Mouse (Mus musculus) bone marrow, adult 2 months (tissue): ENCODE measurements at regions not wholly inside any gene's neighbourhood (a gene's known extent, or its start where the extent isn't known, plus 50 kb on each side); places are given as distances from the start of the nearest gene placed in this dataset.

ENCODE experiments used
- H3K27ac ChIP-seq: fragments of 200-500 bp; 2 replicates; pipeline ENCODE4 v1.5.1; 2012; ENCODE audit warnings: low read depth, mild to moderate bottlenecking, control low read depth, inconsistent platforms, low read length; ENCODE audit not compliant: control insufficient read depth, poor library complexity, insufficient read depth
- H3K4me1 ChIP-seq: fragments of 200-500 bp; 2 replicates; pipeline ENCODE4 v1.6.1; 2011; ENCODE audit warnings: low read length; ENCODE audit not compliant: control insufficient read depth, insufficient read depth
- H3K4me3 ChIP-seq: fragments of 200-500 bp; replicated peaks from 2 replicates; pipeline ENCODE3; 2011; ENCODE audit warnings: mild to moderate bottlenecking, low read depth, low read length, control low read depth; ENCODE audit not compliant: control insufficient read depth
- CTCF ChIP-seq: fragments of 200-500 bp; IDR thresholded peaks from 2 replicates; pipeline ENCODE4 v1.5.1; 2011; ENCODE audit warnings: low read length, control low read depth; ENCODE audit not compliant: control insufficient read depth, insufficient read depth
- POLR2A ChIP-seq: fragments of 200-500 bp; IDR thresholded peaks from 2 replicates; pipeline ENCODE4 v1.6.1; 2011; ENCODE audit warnings: low read depth, mild to moderate bottlenecking, control low read depth, low read length, borderline replicate concordance; ENCODE audit not compliant: control insufficient read depth
- WGBS: fragments of 180-500 bp; shearing (Covaris S2); methylation state at CpG from one replicate; pipeline ENCODE4 v1.1.7; 2018; 5-methylcytosine and 5-hydroxymethylcytosine counted together

GRCm38 (mm10) chr13:57307971-57308903 is 412.4 kb upstream of the Trpc7 start:
- Histone ChIP-seq H3K4me1 (no peaks in the 10 kb centered on the region), H3K27ac (no peak overlapping the region), H3K4me3 (no peak overlapping the region)
- TF ChIP-seq POLR2A: no peak
- TF ChIP-seq CTCF: no peak
- WGBS: 55% methylated on average over 20 of the region's 20 CpGs

- TF ChIP-seq POLR2A (no peak), CTCF (no peak)
- H3K4me1 ChIP-seq: no peaks in the 10 kb centered on the region
- WGBS: 79% methylated on average over 7 of the region's 7 CpGs
- H3K27ac ChIP-seq: no peak overlapping the region
- H3K4me3 ChIP-seq: no peak overlapping the region
Observed at GRCm38 (mm10) chr13:57305586-57305985, 409.8 kb upstream of the Trpc7 start.

- TF ChIP-seq POLR2A: no peak
- TF ChIP-seq CTCF: no peak
- H3K27ac ChIP-seq: no peak overlapping the region
- WGBS: 74% methylated on average over 2 of the region's 2 CpGs
- H3K4me1 ChIP-seq: no peaks in the 10 kb centered on the region
- H3K4me3 ChIP-seq: no peak overlapping the region
Observed at GRCm38 (mm10) chr13:57303805-57304204, 408.0 kb upstream of the Trpc7 start.

GRCm38 (mm10) chr13:57291737-57292490 is 396.1 kb upstream of the Trpc7 start:
- 72% methylated on average over 9 of the region's 9 CpGs for WGBS
- TF ChIP-seq CTCF (no peak), POLR2A (no peak)

GRCm38 (mm10) chr13:57286168-57286567 is 390.4 kb upstream of the Trpc7 start:
- WGBS: 78% methylated on average over 2 of the region's 2 CpGs

More at GRCm38 (mm10) chr13:57291737-57292490, 396.1 kb upstream of the Trpc7 start:
- Histone ChIP-seq H3K4me1 (no peaks in the 10 kb centered on the region), H3K4me3 (no peak overlapping the region), H3K27ac (no peak overlapping the region)

GRCm38 (mm10) chr13:57282816-57283215 is 387.0 kb upstream of the Trpc7 start:
- WGBS: 33% methylated on average over 8 of the region's 8 CpGs
- Histone ChIP-seq H3K27ac (no peak overlapping the region), H3K4me1 (no peaks in the 10 kb centered on the region), H3K4me3 (no peak overlapping the region)
- TF ChIP-seq CTCF: no peak
- TF ChIP-seq POLR2A: no peak

More at GRCm38 (mm10) chr13:57286168-57286567, 390.4 kb upstream of the Trpc7 start:
- TF ChIP-seq POLR2A: no peak
- no peak for TF ChIP-seq CTCF
- H3K27ac ChIP-seq: no peak overlapping the region
- no peak overlapping the region for H3K4me3 ChIP-seq
- no peaks in the 10 kb centered on the region for H3K4me1 ChIP-seq

- H3K4me1 ChIP-seq: no peaks in the 10 kb centered on the region
- TF ChIP-seq CTCF (no peak), POLR2A (no peak)
- no peak overlapping the region for H3K27ac ChIP-seq
- 53% methylated on average over 24 of the region's 24 CpGs for WGBS
- H3K4me3 ChIP-seq: no peak overlapping the region
Observed at GRCm38 (mm10) chr13:57281941-57282710, 386.3 kb upstream of the Trpc7 start.

GRCm38 (mm10) chr13:57281504-57281903 is 385.7 kb upstream of the Trpc7 start:
- Histone ChIP-seq H3K4me1 (no peaks in the 10 kb centered on the region), H3K27ac (no peak overlapping the region), H3K4me3 (no peak overlapping the region)
- TF ChIP-seq POLR2A: no peak
- no peak for TF ChIP-seq CTCF
- 35% methylated on average over 3 of the region's 3 CpGs for WGBS
